Mouse (Mus musculus) bone marrow, adult 2 months (tissue): ENCODE results near the gene Alox12e.

Experiments
- CTCF ChIP-seq: fragments of 200-500 bp; IDR thresholded peaks from 2 replicates; pipeline ENCODE4 v1.5.1; 2011; ENCODE audit warnings: low read length, control low read depth; ENCODE audit not compliant: control insufficient read depth, insufficient read depth
- POLR2A ChIP-seq: fragments of 200-500 bp; IDR thresholded peaks from 2 replicates; pipeline ENCODE4 v1.6.1; 2011; ENCODE audit warnings: low read depth, mild to moderate bottlenecking, control low read depth, low read length, borderline replicate concordance; ENCODE audit not compliant: control insufficient read depth

GRCm38 (mm10) chr11:70293881-70294280 is 28.5 kb downstream of the Alox12e start:
- TF ChIP-seq CTCF (no peak), POLR2A (no peak)
